Mouse (Mus musculus) midbrain, embryonic 13.5 days (tissue): ENCODE data around the gene Fstl4. TPM values are rescaled to one million over a fixed set of nuclear protein-coding genes. Genes with fewer than 3 reads are reported as not detected.

Experiments used
- ATAC-seq: fragments of 200-750 bp; cut with Nextera tagmentation; 2 replicates; pipeline ENCODE4 v1.8.0; 2017; ENCODE audit warnings: mild to moderate bottlenecking, moderate TSS enrichment, moderate library complexity
- H3K27ac ChIP-seq: fragments of 300-500 bp; sonication (generic); 2 replicates; pipeline ENCODE4 v1.5.1; 2015; ENCODE audit warnings: inconsistent platforms, mild to moderate bottlenecking, moderate library complexity
- H3K27me3 ChIP-seq: fragments of 300-500 bp; sonication (generic); 2 replicates; pipeline ENCODE4 v1.6.1; 2015; ENCODE audit warnings: mild to moderate bottlenecking, inconsistent platforms
- H3K36me3 ChIP-seq: fragments of 300-500 bp; sonication (generic); 2 replicates; pipeline ENCODE4 v1.6.1; 2015; ENCODE audit warnings: mild to moderate bottlenecking, inconsistent platforms
- H3K4me1 ChIP-seq: fragments of 300-500 bp; sonication (generic); replicated peaks from 2 replicates; pipeline ENCODE4 v1.6.1; 2015; ENCODE audit warnings: inconsistent platforms
- H3K4me2 ChIP-seq: fragments of 300-500 bp; sonication (generic); replicated peaks from 2 replicates; pipeline ENCODE4 v1.6.1; 2015; ENCODE audit warnings: moderate library complexity, mild to moderate bottlenecking, inconsistent platforms
- H3K4me3 ChIP-seq: fragments of 300-500 bp; sonication (generic); replicated peaks from 2 replicates; pipeline ENCODE4 v1.5.1; 2015; ENCODE audit warnings: mild to moderate bottlenecking, inconsistent platforms
- H3K9ac ChIP-seq: fragments of 300-500 bp; sonication (generic); replicated peaks from 2 replicates; pipeline ENCODE4 v1.6.1; 2015; ENCODE audit warnings: mild to moderate bottlenecking, inconsistent platforms
- H3K9me3 ChIP-seq: fragments of 300-500 bp; sonication (generic); 2 replicates; pipeline ENCODE4 v1.6.1; 2016; ENCODE audit warnings: mild to moderate bottlenecking, inconsistent platforms
- WGBS: fragments of 180-500 bp; shearing (Covaris S2); methylation state at CpG from one replicate; pipeline ENCODE4 v1.1.7; 2015; 5-methylcytosine and 5-hydroxymethylcytosine counted together
- polyA plus RNA-seq: library from polyadenylated mRNA; unstranded; fragments of >200 nt; fragmentation: Nextera tagmentation; extraction: Ambion mirVana; gene quantifications from 2 replicates; pipeline ENCODE4 v1.2.1, GENCODE M21; 2015

The Fstl4 gene
- polyA plus RNA-seq, 1 experiment from 2014 or later = 5.1 TPM

DNA sequence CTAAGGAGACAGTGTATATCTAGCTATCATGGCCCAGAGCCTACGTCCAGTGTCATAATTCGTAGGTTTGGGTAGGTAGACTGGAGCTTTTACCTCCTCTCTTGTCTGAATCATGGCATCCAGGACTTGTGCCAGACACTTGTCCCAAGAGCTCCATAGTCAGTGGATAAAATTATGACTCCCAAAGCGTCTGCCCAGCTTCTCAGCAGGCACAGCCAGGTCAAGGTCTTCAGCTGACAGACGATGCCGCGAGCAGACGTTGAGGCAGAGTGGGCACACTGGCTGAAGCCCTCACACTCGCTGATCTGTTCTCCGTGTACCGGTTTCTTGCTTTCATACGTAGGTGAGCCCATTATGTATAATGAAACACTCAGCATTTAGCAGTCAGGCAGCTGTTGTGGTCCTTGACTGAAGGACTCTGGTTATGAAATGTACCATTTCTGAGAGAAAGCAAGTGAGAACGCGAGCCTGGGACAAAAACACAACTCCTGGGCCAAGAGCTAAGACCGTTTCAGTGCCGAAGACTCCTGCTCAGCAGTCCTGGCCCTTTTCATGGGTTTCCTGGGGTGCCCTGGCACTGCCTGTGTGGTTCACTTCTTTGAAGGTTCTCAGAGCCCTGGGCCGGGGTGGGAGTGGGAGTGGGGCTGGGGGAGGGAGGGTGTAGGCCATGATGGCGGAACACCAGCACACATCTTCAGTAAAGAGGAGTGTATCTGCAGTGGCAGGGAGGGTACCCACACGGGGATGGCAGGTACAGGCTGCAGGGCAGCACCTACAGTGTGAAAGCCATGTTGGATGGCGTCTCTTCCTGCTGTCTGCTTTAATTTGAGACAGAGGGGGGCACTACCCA, 111.7 kb downstream of the Fstl4 start:
- Histone ChIP-seq H3K4me1 (no peaks in the 10 kb centered on the region), H3K4me3 (no peak overlapping the region), H3K27ac (no peak overlapping the region), H3K9ac (no peak overlapping the region), H3K27me3 (no peaks in the 10 kb centered on the region), H3K9me3 (peaks cover 3% of the 10 kb centered on the region; the same call in 1 of the 2 replicates), H3K4me2 (no peak overlapping the region), H3K36me3 (no peaks in the 10 kb centered on the region)
- ATAC-seq = no peak
- WGBS = 93% methylated on average over 19 of the region's 19 CpGs

DNA sequence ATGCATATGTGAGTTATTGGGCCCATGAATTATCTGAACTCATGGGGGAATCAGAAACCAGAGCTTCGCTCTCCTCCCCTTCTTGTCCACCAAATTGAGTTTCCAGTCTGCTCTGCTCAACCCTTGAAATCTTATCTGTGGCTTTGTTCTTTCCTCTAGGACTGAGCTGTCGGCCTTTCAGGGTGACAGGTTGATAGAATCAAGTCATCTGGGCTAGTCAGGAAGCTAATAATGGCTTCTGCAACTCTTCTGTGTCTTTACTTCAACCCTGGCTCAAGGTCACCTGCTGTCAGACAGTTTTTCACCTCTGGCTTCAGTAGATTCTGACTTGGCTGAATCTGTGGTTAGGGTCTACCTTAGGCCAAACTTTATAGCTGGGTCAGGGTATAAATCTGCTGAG, 113.2 kb downstream of the Fstl4 start:
- 72% methylated on average over 2 of the region's 2 CpGs for WGBS
- no peaks in the 10 kb centered on the region for H3K36me3 ChIP-seq
- no peak overlapping the region for H3K9ac ChIP-seq
- no peak overlapping the region for H3K4me2 ChIP-seq
- no peak for ATAC-seq
- H3K9me3 ChIP-seq = peaks cover 3% of the 10 kb centered on the region; the same call in 1 of the 2 replicates
- H3K4me1 ChIP-seq = no peaks in the 10 kb centered on the region
- H3K27ac ChIP-seq = no peak overlapping the region
- H3K27me3 ChIP-seq = no peaks in the 10 kb centered on the region
- no peak overlapping the region for H3K4me3 ChIP-seq

DNA sequence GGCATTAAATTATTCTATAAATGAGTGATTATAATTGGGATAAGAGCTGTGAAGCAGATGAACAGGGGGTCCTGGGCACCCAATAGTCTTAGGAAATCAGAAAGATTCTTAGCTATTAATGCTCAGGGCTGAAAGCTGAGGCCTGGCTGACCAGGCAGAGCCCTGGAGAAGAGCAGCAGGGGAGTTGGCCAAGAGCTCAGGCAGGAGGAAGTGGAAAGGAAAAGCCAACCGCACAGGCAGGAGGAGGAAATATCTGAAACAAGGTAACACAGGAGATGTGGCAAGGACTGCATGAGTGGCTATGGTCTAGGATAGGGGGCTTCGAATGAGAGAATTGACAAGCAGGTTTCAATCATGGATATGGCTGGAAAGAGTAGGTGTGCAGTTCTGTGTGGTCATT, 115.5 kb downstream of the Fstl4 start:
- Histone ChIP-seq H3K4me2 (no peak overlapping the region), H3K9me3 (no peaks in the 10 kb centered on the region), H3K9ac (no peak overlapping the region), H3K27ac (no peak overlapping the region), H3K4me1 (no peaks in the 10 kb centered on the region), H3K36me3 (no peaks in the 10 kb centered on the region), H3K27me3 (no peaks in the 10 kb centered on the region), H3K4me3 (no peak overlapping the region)
- WGBS = 86% methylated on average over 2 of the region's 2 CpGs
- ATAC-seq = no peak

DNA sequence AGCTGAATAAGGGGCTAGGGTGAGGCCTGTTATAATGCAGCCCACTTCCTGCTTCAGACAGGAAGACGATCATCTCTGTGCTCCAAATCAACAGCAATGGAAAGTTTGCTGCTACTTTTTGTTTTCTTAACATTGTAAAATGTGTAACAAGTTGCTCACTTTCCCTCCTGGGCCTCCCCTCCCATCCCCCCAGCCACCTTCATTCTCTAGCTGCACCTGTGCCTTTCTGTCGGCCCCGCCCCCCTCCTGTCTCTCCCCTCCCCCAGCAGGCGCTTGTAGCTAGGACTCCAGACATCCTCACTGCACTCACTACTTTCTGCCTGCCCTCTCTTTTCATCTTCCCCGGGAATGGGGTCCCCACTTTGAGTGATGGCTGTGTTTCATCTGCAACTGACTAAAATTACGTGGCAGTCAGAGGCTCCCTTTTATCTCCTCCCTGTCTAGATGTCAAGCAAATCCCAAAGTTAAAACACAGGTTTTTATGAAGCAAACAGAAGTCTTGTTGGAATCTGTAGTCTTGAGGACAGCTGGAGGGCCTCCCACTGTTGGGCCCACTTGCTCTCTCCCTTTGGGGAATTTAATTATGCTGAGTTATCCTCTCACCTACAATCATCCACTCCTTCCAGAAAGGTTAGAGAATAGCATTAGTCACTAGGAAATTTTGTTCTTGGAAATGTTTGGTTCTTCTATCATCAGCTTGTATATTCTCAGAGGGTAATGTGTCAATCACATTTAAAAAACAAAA, 122.3 kb downstream of the Fstl4 start:
- no peak for ATAC-seq
- H3K9ac ChIP-seq = no peak overlapping the region
- peaks cover 24% of the 10 kb centered on the region for H3K4me1 ChIP-seq
- H3K4me2 ChIP-seq = no peak overlapping the region
- 18% methylated on average over 6 of the region's 6 CpGs for WGBS
- no peak overlapping the region for H3K27ac ChIP-seq
- no peaks in the 10 kb centered on the region for H3K9me3 ChIP-seq
- H3K36me3 ChIP-seq = no peaks in the 10 kb centered on the region
- H3K4me3 ChIP-seq = no peak overlapping the region
- H3K27me3 ChIP-seq = peaks cover 30% of the 10 kb centered on the region

DNA sequence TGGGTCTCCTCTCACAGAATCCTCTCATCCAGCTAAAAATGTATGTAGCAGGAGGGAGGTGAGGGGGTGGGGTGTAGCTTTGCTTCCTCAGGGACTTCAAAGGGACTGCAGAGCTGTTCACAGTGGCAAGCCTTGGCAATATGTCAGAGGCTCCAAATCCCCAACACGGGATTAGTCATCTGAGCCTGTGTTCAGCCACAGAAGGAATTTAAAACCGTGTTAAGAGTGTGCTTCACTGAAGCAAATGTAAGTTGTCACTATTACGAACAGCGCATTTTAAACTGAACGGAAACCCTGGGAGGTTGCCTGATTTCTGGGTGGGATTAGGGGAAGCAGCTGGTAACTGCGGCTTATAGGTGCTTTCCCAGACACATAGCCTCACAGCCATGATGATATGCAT, 123.7 kb downstream of the Fstl4 start:
- H3K4me3 ChIP-seq = no peak overlapping the region
- no peaks in the 10 kb centered on the region for H3K36me3 ChIP-seq
- no peak overlapping the region for H3K9ac ChIP-seq
- H3K4me2 ChIP-seq = no peak overlapping the region
- peaks cover 24% of the 10 kb centered on the region for H3K4me1 ChIP-seq
- no peaks in the 10 kb centered on the region for H3K9me3 ChIP-seq
- H3K27ac ChIP-seq = no peak overlapping the region
- ATAC-seq = peak; percentile 77
- H3K27me3 ChIP-seq = peaks cover 30% of the 10 kb centered on the region
- WGBS = 9% methylated on average over 6 of the region's 6 CpGs

DNA sequence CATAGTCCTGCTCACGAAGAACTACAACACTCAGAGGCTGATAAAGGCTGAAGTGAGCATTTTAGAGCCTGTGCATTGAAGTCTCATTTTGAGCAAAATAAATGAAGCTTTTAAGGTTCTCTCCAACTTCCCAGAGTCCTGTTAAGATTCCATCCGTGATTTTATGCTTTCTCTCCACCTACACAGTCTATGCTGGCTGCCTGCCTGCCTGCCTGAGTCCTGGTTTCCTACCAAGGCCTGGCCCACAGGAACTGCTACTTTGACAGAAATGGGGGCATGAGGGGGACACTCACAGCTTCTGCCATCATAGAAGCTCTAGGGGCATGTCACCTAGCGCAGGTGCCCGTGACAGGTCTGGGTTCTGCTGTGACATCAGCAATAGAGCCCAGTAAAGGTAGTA, 125.1 kb downstream of the Fstl4 start:
- no peak overlapping the region for H3K9ac ChIP-seq
- WGBS = 84% methylated on average over 4 of the region's 4 CpGs
- H3K9me3 ChIP-seq = no peaks in the 10 kb centered on the region
- no peak for ATAC-seq
- peaks cover 30% of the 10 kb centered on the region for H3K27me3 ChIP-seq
- H3K4me2 ChIP-seq = no peak overlapping the region
- no peaks in the 10 kb centered on the region for H3K36me3 ChIP-seq
- H3K4me3 ChIP-seq = no peak overlapping the region
- peaks cover 24% of the 10 kb centered on the region for H3K4me1 ChIP-seq
- H3K27ac ChIP-seq = no peak overlapping the region

DNA sequence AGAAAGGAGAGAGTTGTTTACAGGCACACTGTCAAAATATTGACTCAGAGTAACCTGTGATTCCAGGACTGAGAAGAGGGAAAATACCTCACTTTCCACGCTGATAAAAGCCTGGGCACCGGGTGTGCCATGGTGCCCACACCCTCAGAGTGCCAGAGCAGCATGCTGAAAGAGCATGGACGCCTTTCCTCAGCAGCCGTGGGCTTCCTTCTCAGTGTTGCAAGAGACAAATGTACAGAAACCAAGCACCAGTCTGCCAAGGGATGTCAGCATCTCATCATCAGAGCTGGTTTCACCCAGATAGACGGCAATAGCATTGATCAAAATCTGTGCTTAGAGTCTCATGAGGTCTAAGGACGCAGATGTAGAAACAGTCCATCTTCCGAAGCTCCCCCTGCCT, 125.7 kb downstream of the Fstl4 start:
- Histone ChIP-seq H3K4me3 (no peak overlapping the region), H3K9me3 (no peaks in the 10 kb centered on the region), H3K9ac (no peak overlapping the region), H3K4me1 (peaks cover 24% of the 10 kb centered on the region), H3K27ac (no peak overlapping the region), H3K4me2 (no peak overlapping the region), H3K36me3 (no peaks in the 10 kb centered on the region), H3K27me3 (peaks cover 30% of the 10 kb centered on the region)
- no peak for ATAC-seq
- 84% methylated on average over 7 of the region's 7 CpGs for WGBS

DNA sequence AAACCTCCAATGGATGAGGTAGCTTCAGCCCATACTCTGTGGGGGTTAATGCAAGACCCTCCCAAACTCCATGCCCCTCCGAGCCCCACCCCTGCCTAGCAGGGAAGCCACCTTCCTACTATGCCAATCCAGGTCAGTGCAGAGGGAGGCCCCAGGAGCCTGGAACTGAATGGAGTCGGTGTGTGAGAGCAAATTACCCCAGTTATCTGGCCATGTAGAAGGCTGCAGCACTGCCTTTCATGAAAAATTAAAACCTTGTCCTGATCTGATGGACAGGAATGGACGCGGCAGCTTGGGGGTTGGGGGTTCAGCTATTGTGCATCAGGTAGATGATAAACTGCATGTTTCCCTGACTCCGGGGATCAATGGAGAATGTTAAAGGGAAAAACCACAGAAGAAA, 139.7 kb downstream of the Fstl4 start:
- Histone ChIP-seq H3K9me3 (no peaks in the 10 kb centered on the region), H3K27ac (no peak overlapping the region), H3K9ac (no peak overlapping the region), H3K4me2 (no peak overlapping the region), H3K36me3 (no peaks in the 10 kb centered on the region), H3K4me1 (peaks cover 6% of the 10 kb centered on the region; the same call in 1 of the 2 replicates), H3K4me3 (no peak overlapping the region), H3K27me3 (no peaks in the 10 kb centered on the region)
- 80% methylated on average over 5 of the region's 5 CpGs for WGBS
- no peak for ATAC-seq

DNA sequence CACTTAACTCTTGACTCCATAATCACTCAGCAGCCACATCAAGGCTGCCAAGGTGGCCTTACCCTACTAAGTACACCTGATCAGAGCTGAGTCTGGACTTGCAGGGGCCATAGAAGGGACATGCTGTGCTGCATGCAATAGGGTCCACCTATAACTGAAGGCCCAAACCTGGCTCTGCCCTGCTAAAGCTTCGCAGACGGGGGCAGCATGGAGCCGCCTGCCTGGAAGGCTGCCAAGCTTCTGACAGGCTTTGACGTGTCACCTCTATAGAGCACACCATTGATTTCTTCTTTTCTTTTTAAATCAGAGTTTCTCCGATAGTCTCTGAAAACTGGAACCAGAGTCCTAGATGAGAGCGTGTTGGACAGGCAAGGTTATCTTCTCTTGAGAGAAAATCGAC, 146.4 kb downstream of the Fstl4 start:
- H3K9me3 ChIP-seq = no peaks in the 10 kb centered on the region
- H3K4me3 ChIP-seq = no peak overlapping the region
- no peaks in the 10 kb centered on the region for H3K27me3 ChIP-seq
- no peaks in the 10 kb centered on the region for H3K36me3 ChIP-seq
- 50% methylated on average over 7 of the region's 7 CpGs for WGBS
- H3K27ac ChIP-seq = no peak overlapping the region
- ATAC-seq = peak; percentile 40; the same call in 1 of the 2 replicates
- H3K4me1 ChIP-seq = peaks cover 10% of the 10 kb centered on the region; the same call in 1 of the 2 replicates
- H3K4me2 ChIP-seq = no peak overlapping the region
- H3K9ac ChIP-seq = no peak overlapping the region

DNA sequence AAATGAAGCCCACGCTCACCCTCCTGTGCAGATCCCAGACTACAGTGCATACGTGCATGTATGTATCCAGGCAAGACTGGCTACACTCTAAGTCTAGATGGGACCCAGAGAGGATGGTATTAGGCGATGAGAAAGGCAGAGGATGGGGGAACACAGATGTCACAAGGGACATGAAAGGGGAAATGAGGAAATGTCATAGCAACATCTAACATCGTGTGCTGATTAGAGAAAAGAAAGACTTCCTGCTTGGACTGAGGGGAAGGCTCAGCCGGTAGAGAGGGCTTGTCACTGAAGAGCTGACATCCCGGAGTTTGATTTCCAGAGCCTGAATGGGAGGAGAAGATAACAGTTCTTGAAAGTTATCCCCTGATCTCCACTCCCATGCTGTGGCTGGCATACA, 150.0 kb downstream of the Fstl4 start:
- Histone ChIP-seq H3K4me3 (no peak overlapping the region), H3K9me3 (0 out of 2 replicates have a peak, but pooled peaks cover 5% of the 10 kb centered on the region), H3K4me1 (peaks cover 13% of the 10 kb centered on the region), H3K4me2 (no peak overlapping the region), H3K27ac (no peak overlapping the region), H3K27me3 (no peaks in the 10 kb centered on the region), H3K9ac (no peak overlapping the region), H3K36me3 (no peaks in the 10 kb centered on the region)
- ATAC-seq = no peak
- whole genome bisulfite sequencing = 84% methylated on average over 6 of the region's 6 CpGs

DNA sequence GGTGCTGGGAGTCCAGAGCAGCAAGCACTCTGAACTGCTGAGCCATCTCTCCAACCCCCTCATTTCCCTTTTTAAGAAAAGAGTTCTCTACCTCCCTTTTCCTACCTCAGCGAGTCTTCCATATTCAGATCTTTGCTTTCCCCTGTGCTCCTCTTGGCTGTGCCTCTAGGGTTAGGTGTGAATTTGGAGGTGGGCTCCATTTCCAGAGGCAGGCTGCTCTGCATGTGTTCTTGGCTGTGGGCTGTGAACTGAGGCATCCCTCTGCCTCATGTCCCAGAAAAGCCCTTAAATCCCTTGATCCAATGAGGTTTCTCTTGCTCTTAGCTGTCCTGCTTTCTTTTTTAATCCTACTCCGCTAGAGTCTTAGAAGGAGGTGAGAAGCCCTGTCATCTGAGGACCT, 151.2 kb downstream of the Fstl4 start:
- no peak for ATAC-seq
- H3K9me3 ChIP-seq = 0 out of 2 replicates have a peak, but pooled peaks cover 5% of the 10 kb centered on the region
- H3K4me1 ChIP-seq = peaks cover 19% of the 10 kb centered on the region
- H3K9ac ChIP-seq = no peak overlapping the region
- no peak overlapping the region for H3K4me2 ChIP-seq
- no peak overlapping the region for H3K27ac ChIP-seq
- H3K27me3 ChIP-seq = no peaks in the 10 kb centered on the region
- WGBS = 83% methylated on average over 2 of the region's 2 CpGs
- no peaks in the 10 kb centered on the region for H3K36me3 ChIP-seq
- no peak overlapping the region for H3K4me3 ChIP-seq

DNA sequence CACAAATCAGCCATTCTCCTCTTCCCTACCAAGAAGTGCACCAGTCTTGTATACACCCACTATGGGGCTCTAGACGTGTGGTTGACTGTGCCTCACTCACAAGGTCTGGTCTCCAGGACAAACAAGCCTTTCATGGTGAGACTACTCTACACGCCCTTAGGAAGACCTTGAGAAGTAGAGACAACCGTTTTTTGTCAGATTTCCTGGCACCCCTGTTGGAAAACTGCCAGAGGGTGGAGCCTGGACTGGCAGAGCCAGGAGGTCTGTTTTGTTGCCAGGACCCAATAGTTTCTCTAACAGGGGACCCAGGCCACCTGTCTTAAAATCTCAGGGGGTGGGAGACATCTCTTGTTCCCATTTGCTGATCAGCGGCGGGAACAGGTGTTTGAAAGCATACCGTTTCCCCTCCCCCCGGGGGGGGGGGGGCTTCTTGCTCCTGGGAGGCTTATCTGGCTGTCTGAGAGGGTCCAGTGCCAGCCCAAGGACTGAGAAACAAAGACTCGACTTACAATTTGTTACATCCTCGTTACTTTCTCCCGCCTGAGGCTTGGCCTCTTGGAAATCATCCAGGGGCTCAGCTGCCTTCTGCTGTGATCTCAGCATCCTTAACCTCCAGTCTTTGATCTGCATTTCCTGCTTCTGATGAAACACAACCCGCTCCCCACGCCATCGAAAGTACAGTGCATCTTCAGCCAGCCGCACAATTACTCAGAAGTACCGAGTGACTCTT, 155.0 kb downstream of the Fstl4 start:
- Histone ChIP-seq H3K27ac (peak overlapping the region; percentile 41; the same call in 1 of the 2 replicates), H3K9me3 (0 out of 2 replicates have a peak, but pooled peaks cover 5% of the 10 kb centered on the region), H3K9ac (no peak overlapping the region), H3K36me3 (no peaks in the 10 kb centered on the region), H3K27me3 (no peaks in the 10 kb centered on the region), H3K4me2 (no peak overlapping the region), H3K4me3 (no peak overlapping the region), H3K4me1 (peaks cover 12% of the 10 kb centered on the region)
- peak; percentile 62; the same call in 1 of the 2 replicates for ATAC-seq
- 35% methylated on average over 15 of the region's 15 CpGs for WGBS
